Mouse (Mus musculus) bone marrow, adult 2 months (tissue): ENCODE results near the gene Olfr802. TPM values are rescaled to one million over a fixed set of nuclear protein-coding genes. Genes with fewer than 3 reads are reported as not detected.

ENCODE experiments used
- H3K27ac ChIP-seq: fragments of 200-500 bp; 2 replicates; pipeline ENCODE4 v1.5.1; 2012; ENCODE audit warnings: low read depth, mild to moderate bottlenecking, control low read depth, inconsistent platforms, low read length; ENCODE audit not compliant: control insufficient read depth, poor library complexity, insufficient read depth
- H3K4me1 ChIP-seq: fragments of 200-500 bp; 2 replicates; pipeline ENCODE4 v1.6.1; 2011; ENCODE audit warnings: low read length; ENCODE audit not compliant: control insufficient read depth, insufficient read depth
- H3K4me3 ChIP-seq: fragments of 200-500 bp; replicated peaks from 2 replicates; pipeline ENCODE3; 2011; ENCODE audit warnings: mild to moderate bottlenecking, low read depth, low read length, control low read depth; ENCODE audit not compliant: control insufficient read depth
- CTCF ChIP-seq: fragments of 200-500 bp; IDR thresholded peaks from 2 replicates; pipeline ENCODE4 v1.5.1; 2011; ENCODE audit warnings: low read length, control low read depth; ENCODE audit not compliant: control insufficient read depth, insufficient read depth
- POLR2A ChIP-seq: fragments of 200-500 bp; IDR thresholded peaks from 2 replicates; pipeline ENCODE4 v1.6.1; 2011; ENCODE audit warnings: low read depth, mild to moderate bottlenecking, control low read depth, low read length, borderline replicate concordance; ENCODE audit not compliant: control insufficient read depth
- WGBS: fragments of 180-500 bp; shearing (Covaris S2); methylation state at CpG from one replicate; pipeline ENCODE4 v1.1.7; 2018; 5-methylcytosine and 5-hydroxymethylcytosine counted together
- polyA plus RNA-seq: library from polyadenylated mRNA; stranded (reverse); fragments of >200 nt; gene quantifications from 2 replicates; pipeline ENCODE4 v1.2.4, GENCODE M21; 2011; ENCODE audit warnings: low replicate concordance; ENCODE audit not compliant: missing spikeins, insufficient read depth, insufficient read length

Olfr802 gene
- polyA plus RNA-seq, result not detected in 2 replicates

GRCm38 (mm10) chr10:129688069-129688468, at the start of gene Olfr802:
TSS of gene Olfr802 (minus strand) at chr10:129688169.
- Histone ChIP-seq H3K4me3 (no peak within 1 kb of the TSS), H3K27ac (no peak within 1 kb of the TSS), H3K4me1 (no peaks in the 10 kb centered on the region)
- WGBS, result 65% methylated on average over 1 of the region's 1 CpGs
- no peak for TF ChIP-seq CTCF
- no peak for TF ChIP-seq POLR2A

GRCm38 (mm10) chr10:129729275-129729674, 41.3 kb upstream of the Olfr802 start, which contains the start of gene Olfr805:
TSS of gene Olfr805 (minus strand) at chr10:129729375.
- no peak for TF ChIP-seq POLR2A
- TF ChIP-seq CTCF, result no peak
- Histone ChIP-seq H3K4me1 (no peaks in the 10 kb centered on the region), H3K4me3 (no peak within 1 kb of the TSS), H3K27ac (no peak within 1 kb of the TSS)
- 87% methylated on average over 2 of the region's 2 CpGs for WGBS

- Histone ChIP-seq H3K4me1 (no peaks in the 10 kb centered on the region), H3K4me3 (no peak within 1 kb of the TSS), H3K27ac (no peak within 1 kb of the TSS)
- no peak for TF ChIP-seq POLR2A
- TF ChIP-seq CTCF, result no peak
Measured at GRCm38 (mm10) chr10:129702910-129703309, 14.9 kb upstream of the Olfr802 start, which contains the start of gene Olfr804. TSS of gene Olfr804 (plus strand) at chr10:129703210.

GRCm38 (mm10) chr10:129694186-129694585, 6.2 kb upstream of the Olfr802 start, which contains the start of gene Olfr803:
TSS of gene Olfr803 (minus strand) at chr10:129694286.
- TF ChIP-seq POLR2A (no peak), CTCF (no peak)
- Histone ChIP-seq H3K4me3 (no peak within 1 kb of the TSS), H3K27ac (no peak within 1 kb of the TSS), H3K4me1 (no peaks in the 10 kb centered on the region)
- WGBS, result 58% methylated on average over 2 of the region's 2 CpGs

- WGBS, result 67% methylated on average over 1 of the region's 1 CpGs
- TF ChIP-seq CTCF, result no peak
- TF ChIP-seq POLR2A, result no peak
- Histone ChIP-seq H3K4me3 (no peak within 1 kb of the TSS), H3K4me1 (no peaks in the 10 kb centered on the region), H3K27ac (no peak within 1 kb of the TSS)
Measured at GRCm38 (mm10) chr10:129673765-129674164, 14.2 kb downstream of the Olfr802 start, which contains the start of gene Olfr801. TSS of gene Olfr801 (minus strand) at chr10:129673865.

- TF ChIP-seq POLR2A (no peak), CTCF (no peak)
Measured at GRCm38 (mm10) chr10:129657394-129657793, 30.6 kb downstream of the Olfr802 start, which contains the start of gene Olfr800. TSS of gene Olfr800 (plus strand) at chr10:129657694.

GRCm38 (mm10) chr10:129651763-129652162, 36.2 kb downstream of the Olfr802 start:
- no peak overlapping the region for H3K4me3 ChIP-seq
- H3K4me1 ChIP-seq, result no peaks in the 10 kb centered on the region
- 75% methylated on average over 1 of the region's 1 CpGs for WGBS
- no peak for TF ChIP-seq CTCF
- no peak for TF ChIP-seq POLR2A
- H3K27ac ChIP-seq, result no peak overlapping the region

More at GRCm38 (mm10) chr10:129657394-129657793, 30.6 kb downstream of the Olfr802 start, which contains the start of gene Olfr800:
- Histone ChIP-seq H3K4me3 (no peak within 1 kb of the TSS), H3K4me1 (no peaks in the 10 kb centered on the region), H3K27ac (no peak within 1 kb of the TSS)

GRCm38 (mm10) chr10:129637184-129637583, 50.8 kb downstream of the Olfr802 start, which contains the start of gene Olfr799:
TSS of gene Olfr799 (plus strand) at chr10:129637484.
- TF ChIP-seq CTCF (no peak), POLR2A (no peak)
- Histone ChIP-seq H3K27ac (no peak within 1 kb of the TSS), H3K4me1 (no peaks in the 10 kb centered on the region), H3K4me3 (no peak within 1 kb of the TSS)
- 26% methylated on average over 1 of the region's 1 CpGs for WGBS

- H3K4me3 ChIP-seq, result no peak within 1 kb of the TSS
- H3K4me1 ChIP-seq, result no peaks in the 10 kb centered on the region
- TF ChIP-seq CTCF (no peak), POLR2A (no peak)
- H3K27ac ChIP-seq, result no peak within 1 kb of the TSS
- 70% methylated on average over 1 of the region's 1 CpGs for WGBS
Measured at GRCm38 (mm10) chr10:129627834-129628233, 60.1 kb downstream of the Olfr802 start, which contains the start of gene Olfr798. TSS of gene Olfr798 (minus strand) at chr10:129627934.

Other genes starting within 250 kb of the Olfr802 start
- 0.70 TPM in 1 of 2 replicates, not detected in the other for gene Olfr787, start 226.3 kb downstream of the Olfr802 start, polyA plus RNA-seq
- not detected in 2 replicates for gene Olfr788, start 217.2 kb downstream of the Olfr802 start, polyA plus RNA-seq
- not detected in 2 replicates for gene Olfr789, start 203.4 kb downstream of the Olfr802 start, polyA plus RNA-seq
- gene Olfr790, start 189.7 kb downstream of the Olfr802 start, polyA plus RNA-seq, result not detected in 2 replicates
- gene Olfr791, start 166.4 kb downstream of the Olfr802 start, polyA plus RNA-seq, result not detected in 2 replicates
- not detected in 2 replicates for gene Olfr792, start 149.0 kb downstream of the Olfr802 start, polyA plus RNA-seq
- not detected in 2 replicates for gene Olfr794, start 120.5 kb downstream of the Olfr802 start, polyA plus RNA-seq
- gene Olfr796, start 75.6 kb downstream of the Olfr802 start, polyA plus RNA-seq, result not detected in 2 replicates
- gene Olfr798, start 60.2 kb downstream of the Olfr802 start, polyA plus RNA-seq, result not detected in 2 replicates
- not detected in 2 replicates for gene Olfr799, start 50.7 kb downstream of the Olfr802 start, polyA plus RNA-seq
- gene Olfr800, start 30.5 kb downstream of the Olfr802 start, polyA plus RNA-seq, result not detected in 2 replicates
- not detected in 2 replicates for gene Olfr801, start 14.3 kb downstream of the Olfr802 start, polyA plus RNA-seq
- not detected in 2 replicates for gene Olfr803, start 6.1 kb upstream of the Olfr802 start, polyA plus RNA-seq
- gene Olfr804, start 15.0 kb upstream of the Olfr802 start, polyA plus RNA-seq, result 0.35 TPM in 1 of 2 replicates, not detected in the other
- gene Olfr805, start 41.2 kb upstream of the Olfr802 start, polyA plus RNA-seq, result 0.61 TPM in 1 of 2 replicates, not detected in the other
- not detected in 2 replicates for gene Olfr806, start 53.8 kb upstream of the Olfr802 start, polyA plus RNA-seq
- not detected in 2 replicates for gene Olfr807, start 69.6 kb upstream of the Olfr802 start, polyA plus RNA-seq
- not detected in 2 replicates for gene Olfr808, start 77.3 kb upstream of the Olfr802 start, polyA plus RNA-seq
- gene Olfr809, start 86.5 kb upstream of the Olfr802 start, polyA plus RNA-seq, result not detected in 2 replicates
- gene Olfr810, start 106.7 kb upstream of the Olfr802 start, polyA plus RNA-seq, result not detected in 2 replicates
- gene Olfr811, start 116.2 kb upstream of the Olfr802 start, polyA plus RNA-seq, result not detected in 2 replicates
- not detected in 2 replicates for gene Olfr812, start 157.9 kb upstream of the Olfr802 start, polyA plus RNA-seq
- not detected in 2 replicates for gene Olfr813, start 167.2 kb upstream of the Olfr802 start, polyA plus RNA-seq
- not detected in 2 replicates for gene Olfr814, start 191.7 kb upstream of the Olfr802 start, polyA plus RNA-seq
- gene Olfr815, start 217.7 kb upstream of the Olfr802 start, polyA plus RNA-seq, result not detected in 2 replicates
- not detected in 2 replicates for gene Olfr816, start 227.4 kb upstream of the Olfr802 start, polyA plus RNA-seq